Mouse (Mus musculus): ENCODE data around the gene Pik3c2b.

The Pik3c2b gene

GRCm38 (mm10) chr1:133135808-133136207, 90.3 kb downstream of the Pik3c2b start:
- DNase-seq: no peak

DNA sequence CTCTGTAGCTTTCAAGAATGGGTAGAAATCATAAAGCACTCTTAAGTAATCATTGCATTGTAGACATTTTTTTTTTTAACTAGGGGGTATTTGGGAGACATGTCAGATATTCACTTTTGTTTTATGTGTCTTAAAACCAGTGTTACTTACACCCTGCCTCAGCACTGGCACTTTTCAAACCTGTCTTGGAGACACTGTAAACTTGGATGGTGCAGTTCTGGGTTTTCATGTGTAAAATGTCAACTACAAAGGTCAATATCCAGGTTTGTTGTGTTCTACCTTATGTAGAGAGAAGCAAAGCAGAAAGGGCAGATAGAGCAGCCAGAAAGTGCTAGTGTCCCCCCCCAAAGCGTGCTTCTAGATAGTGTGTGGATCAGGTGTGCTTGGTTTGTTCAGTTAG, 92.9 kb downstream of the Pik3c2b start:
- no peak for DNase-seq

- DNase-seq: peak; percentile 43
Observed at GRCm38 (mm10) chr1:133146014-133147009, 100.8 kb downstream of the Pik3c2b start.

DNA sequence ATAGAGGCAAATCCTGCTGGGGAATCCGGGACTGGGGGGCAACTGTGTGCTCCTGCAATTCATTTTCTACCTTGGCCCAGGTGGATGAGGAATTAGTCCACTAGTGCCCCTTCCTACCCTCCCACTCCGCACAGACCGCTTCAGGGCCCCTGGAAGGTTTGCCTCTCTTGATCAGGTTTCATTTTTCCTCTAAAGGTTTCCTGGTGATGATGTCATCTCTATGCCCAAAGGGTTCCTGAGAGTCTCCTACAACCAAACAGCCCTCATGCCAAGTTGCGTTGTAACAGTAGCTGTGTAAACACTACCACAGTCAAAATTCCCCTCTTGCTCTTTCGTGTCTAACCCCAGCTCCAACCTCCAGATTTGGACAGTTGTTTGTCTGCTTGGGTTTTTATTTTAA, 101.9 kb downstream of the Pik3c2b start:
- no peak for DNase-seq

DNA sequence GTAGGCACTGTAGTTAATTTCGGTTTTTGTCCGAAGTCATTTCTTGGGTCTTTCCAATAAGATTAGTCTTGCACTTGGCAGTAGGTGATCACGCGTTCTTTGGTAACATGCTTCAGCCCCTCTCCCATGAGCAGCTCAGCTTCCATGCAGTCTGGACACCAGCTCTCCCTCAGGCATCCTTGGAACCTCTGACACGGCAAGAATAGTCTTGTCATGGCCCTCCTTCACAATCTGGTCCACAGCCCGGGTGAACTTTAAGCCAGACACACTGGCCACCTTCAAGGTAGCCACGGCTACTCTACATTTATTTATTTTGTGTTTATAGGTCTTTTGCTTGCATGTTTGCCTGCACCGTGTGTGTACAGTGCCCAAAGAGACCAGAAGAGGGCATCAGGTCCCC, 102.7 kb downstream of the Pik3c2b start:
- DNase-seq: no peak

DNA sequence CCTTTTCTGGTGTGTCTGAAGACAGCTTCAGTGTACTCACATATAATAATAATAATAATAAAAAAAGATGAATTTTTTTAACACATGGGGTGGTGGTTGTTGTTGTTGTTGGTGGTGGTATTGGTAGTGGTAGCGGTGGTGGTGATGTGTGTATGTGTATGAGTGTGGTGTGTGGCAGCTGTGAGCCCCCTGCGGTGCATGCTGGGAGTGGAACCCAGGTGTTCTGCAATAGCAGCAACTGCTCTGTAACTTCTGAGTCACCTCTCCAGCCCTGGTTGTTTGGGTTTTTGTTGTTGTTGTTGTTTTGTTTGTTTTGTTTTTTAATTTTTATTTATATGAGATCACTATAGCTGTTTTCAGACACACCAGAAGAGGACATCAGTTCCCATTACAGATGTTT, 105.1 kb downstream of the Pik3c2b start:
- no peak for DNase-seq

DNA sequence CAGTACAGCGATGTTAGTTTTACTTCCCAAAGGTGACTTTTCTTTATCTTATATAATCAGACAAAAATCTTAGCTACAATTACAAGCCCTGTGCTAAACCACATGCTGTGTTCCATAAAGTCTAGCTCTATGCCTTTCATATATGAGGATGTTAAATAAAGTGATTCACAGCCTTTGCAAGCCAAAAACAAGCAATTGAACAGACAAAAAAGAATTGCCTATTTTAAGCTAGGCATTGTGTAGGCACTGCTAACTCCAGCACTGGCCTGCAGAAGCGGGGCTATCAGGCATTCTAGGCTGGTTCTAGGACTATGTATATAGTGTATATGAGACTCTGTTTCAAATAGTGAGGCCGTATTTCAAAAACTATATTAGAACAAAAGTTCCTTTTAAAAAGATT, 106.7 kb downstream of the Pik3c2b start:
- DNase-seq: no peak

GRCm38 (mm10) chr1:133155270-133155669, 109.8 kb downstream of the Pik3c2b start:
- DNase-seq: no peak
